Mouse (Mus musculus): ENCODE data around the gene Stk16. TPM values are rescaled to one million over a fixed set of nuclear protein-coding genes. Genes with fewer than 3 reads are reported as not detected.

Gene Stk16
- total and polyA plus RNA-seq, 3 experiments: 48.6 to 67.3 (median 60.6) TPM

DNA sequence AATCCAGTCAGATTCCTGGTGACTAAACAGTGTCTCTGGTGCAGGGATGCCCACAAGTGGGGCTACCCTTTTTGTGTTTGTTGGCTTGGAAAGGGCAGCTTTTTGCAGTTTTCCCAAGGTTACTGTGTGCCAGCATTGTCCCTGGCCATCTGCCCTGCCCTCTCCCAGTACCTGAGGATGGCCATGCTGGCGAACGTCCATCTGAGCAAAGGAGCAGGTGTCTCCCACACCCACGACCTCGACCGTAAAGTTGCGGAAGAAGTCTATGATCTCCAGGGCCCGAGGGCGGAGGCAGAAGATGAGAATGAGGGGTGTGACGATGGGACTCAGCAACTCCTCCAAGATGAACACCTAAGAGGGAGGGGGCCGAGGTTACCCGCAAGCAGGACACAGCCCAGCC is 25.1 kb upstream of the Stk16 start:
- H3K9me3 ChIP-seq (replicated peaks; ENCODE audit: low read length): peaks cover 3% of the 10 kb centered on the region
- peaks cover 53 to 87% of the 10 kb centered on the region in 2 experiments for H3K36me3 ChIP-seq (replicated peaks in 1 of 2; ENCODE audit: control insufficient read depth in 1 of 2, insufficient read depth in 1 of 2, low read length in 1 of 2)
- H3K79me2 ChIP-seq (replicated peaks; ENCODE audit: control insufficient read depth, extremely low read depth, insufficient read depth, poor library complexity, severe bottlenecking): no peaks in the 10 kb centered on the region
- H3K4me1 ChIP-seq (ENCODE audit: control insufficient read depth in 1 of 2, insufficient read depth in 2 of 2): peaks cover 2 to 25% of the 10 kb centered on the region in 2 experiments; a peak in 3 of 4 replicates
- dilution Hi-C loops (cut with MboI; ENCODE audit: extremely low pct_ligation_motif_present, extremely low pct_unique_long_range_greater_than_20kb, low sequenced_read_pairs): no loop called here
- TF ChIP-seq KAT2A (IDR thresholded peaks at IDR 0.05; ENCODE audit: insufficient replicate concordance, low read length) (no peak), MEF2A (IDR thresholded peaks at IDR 0.05; ENCODE audit: borderline replicate concordance, low read depth, low read length) (no peak), GABPA (IDR thresholded peaks at IDR 0.05; ENCODE audit: insufficient replicate concordance, low read depth, low read length) (no peak), CHD1 (IDR thresholded peaks at IDR 0.05; ENCODE audit: low read depth, low read length) (no peak), BHLHE40 (IDR thresholded peaks at IDR 0.05; ENCODE audit: low read depth, low read length) (no peak), CTCF (conservative IDR thresholded peaks at IDR 0.05 in 1 of 2, IDR thresholded peaks at IDR 0.05 in 1 of 2; ENCODE audit: low read depth in 2 of 2, low read length in 2 of 2) (no peak), NRF1 (IDR thresholded peaks at IDR 0.05; ENCODE audit: low read depth, low read length) (no peak), UBTF (IDR thresholded peaks at IDR 0.05; ENCODE audit: low read depth, low read length) (no peak), NELFE (IDR thresholded peaks at IDR 0.05; ENCODE audit: low read depth, low read length) (no peak), E2F4 (IDR thresholded peaks at IDR 0.05; ENCODE audit: insufficient replicate concordance, low read depth, low read length) (no peak), HCFC1 (IDR thresholded peaks at IDR 0.05; ENCODE audit: low read depth, low read length) (no peak), USF1 (IDR thresholded peaks at IDR 0.05; ENCODE audit: low read depth, low read length) (no peak), SMC3 (IDR thresholded peaks at IDR 0.05; ENCODE audit: low read depth, low read length) (no peak), JUN (IDR thresholded peaks at IDR 0.05; ENCODE audit: insufficient read depth, low read depth, low read length) (no peak), POLR2AphosphoS2 (IDR thresholded peaks at IDR 0.05; ENCODE audit: low read depth, low read length) (no peak), MXI1 (IDR thresholded peaks at IDR 0.05; ENCODE audit: low read depth, low read length) (no peak)
- no peak overlapping the region for H3K27ac ChIP-seq (ENCODE audit: insufficient read depth, low read depth)
- DNase-seq (ENCODE audit: extremely low read depth): no peak
- H3K27me3 ChIP-seq (replicated peaks): no peaks in the 10 kb centered on the region
- H3K4me3 ChIP-seq (replicated peaks in 1 of 3; ENCODE audit: low read depth in 2 of 3, low read length in 2 of 3, poor library complexity in 1 of 3): no peak overlapping the region
- in situ Hi-C loops (cut with MboI; ENCODE audit: low pct_ligation_motif_present, low pct_unique_long_range_greater_than_20kb, low sequenced_read_pairs): no loop called here
- H3K9ac ChIP-seq (ENCODE audit: insufficient read depth, low read depth): no peak overlapping the region
- no peak overlapping the region for H3K4me2 ChIP-seq (ENCODE audit: insufficient read depth, low read depth, poor library complexity, severe bottlenecking)

- Histone ChIP-seq H3K9me3 (replicated peaks; ENCODE audit: low read length) (peaks cover 3% of the 10 kb centered on the region), H3K27ac (ENCODE audit: insufficient read depth, low read depth) (no peak overlapping the region), H3K4me3 (replicated peaks in 1 of 3; ENCODE audit: low read depth in 2 of 3, low read length in 2 of 3, poor library complexity in 1 of 3) (no peak overlapping the region), H3K27me3 (replicated peaks) (no peaks in the 10 kb centered on the region), H3K79me2 (replicated peaks; ENCODE audit: control insufficient read depth, extremely low read depth, insufficient read depth, poor library complexity, severe bottlenecking) (no peaks in the 10 kb centered on the region), H3K4me1 (ENCODE audit: control insufficient read depth in 1 of 2, insufficient read depth in 2 of 2) (peaks cover 5 to 28% of the 10 kb centered on the region in 2 experiments; a peak in 3 of 4 replicates), H3K4me2 (ENCODE audit: insufficient read depth, low read depth, poor library complexity, severe bottlenecking) (no peak overlapping the region), H3K9ac (ENCODE audit: insufficient read depth, low read depth) (no peak overlapping the region), H3K36me3 (replicated peaks in 1 of 2; ENCODE audit: control insufficient read depth in 1 of 2, insufficient read depth in 1 of 2, low read length in 1 of 2) (peaks cover 47 to 74% of the 10 kb centered on the region in 2 experiments)
- TF ChIP-seq EP300 (IDR thresholded peaks at IDR 0.05; ENCODE audit: low read length) (no peak), TBP (conservative IDR thresholded peaks at IDR 0.05; ENCODE audit: low read depth, low read length) (no peak), MAZ (IDR thresholded peaks at IDR 0.05; ENCODE audit: low read depth, low read length) (no peak), SMC3 (IDR thresholded peaks at IDR 0.05; ENCODE audit: low read depth, low read length) (no peak), MEF2A (IDR thresholded peaks at IDR 0.05; ENCODE audit: borderline replicate concordance, low read depth, low read length) (no peak), E2F4 (IDR thresholded peaks at IDR 0.05; ENCODE audit: insufficient replicate concordance, low read depth, low read length) (no peak), MYC (IDR thresholded peaks at IDR 0.05; ENCODE audit: low read depth, low read length) (no peak), TCF12 (IDR thresholded peaks at IDR 0.05; ENCODE audit: low read depth, low read length) (no peak), PAX5 (IDR thresholded peaks at IDR 0.05; ENCODE audit: low read length) (no peak), GABPA (IDR thresholded peaks at IDR 0.05; ENCODE audit: insufficient replicate concordance, low read depth, low read length) (no peak), JUN (IDR thresholded peaks at IDR 0.05; ENCODE audit: insufficient read depth, low read depth, low read length) (no peak), NRF1 (IDR thresholded peaks at IDR 0.05; ENCODE audit: low read depth, low read length) (no peak), MAX (IDR thresholded peaks at IDR 0.05; ENCODE audit: low read length) (no peak)
- in situ Hi-C loops (cut with MboI; ENCODE audit: low pct_ligation_motif_present, low pct_unique_long_range_greater_than_20kb, low sequenced_read_pairs) (no loop called here), dilution Hi-C loops (cut with MboI; ENCODE audit: extremely low pct_ligation_motif_present, extremely low pct_unique_long_range_greater_than_20kb, low sequenced_read_pairs) (no loop called here)
- DNase-seq (ENCODE audit: extremely low read depth): no peak
These were observed 23.5 kb upstream of the Stk16 start for GRCm38 (mm10) chr1:75187126-75187525.
